9 mouse cellular contexts compared by ENCODE assay signal in genomic region chr1:180911138-180911537, GRCm38 (mm10). TPM values are rescaled to one million over a fixed set of nuclear protein-coding genes. Genes with fewer than 3 reads are reported as not detected.
DNase-seq lines count a peak whose midpoint lies in the region; ATAC-seq and TF ChIP-seq lines count a peak whose summit lies in the region.
"Had no signal": no experiment of that assay in that cellular context is flagged by ENCODE, and none has a peak within 500 bp of the region (broad histone marks: within the 10 kb centered on the region; RNA-seq: fewer than 3 reads in every experiment).

No protein-coding gene starts in this region.

- TF ChIP-seq CTCF in ES-Bruce4 (IDR thresholded peaks at IDR 0.05; ENCODE audit: low read depth, low read length) = peak; percentile 38
- peak; percentile 15; the same call in 1 of the 2 replicates for TF ChIP-seq CTCF in embryonic fibroblast, embryonic 13.5 days (IDR thresholded peaks at IDR 0.05; ENCODE audit: borderline replicate concordance, insufficient read depth, low read length)

- TF ChIP-seq EP300 in ES-Bruce4 (IDR thresholded peaks at IDR 0.05; ENCODE audit: insufficient read depth, low read depth, low read length) = no peak

- H3K9me3 ChIP-seq in heart, embryonic 11.5 days (replicated peaks; ENCODE audit: control insufficient read depth, low read length) = no peaks in the 10 kb centered on the region
- no peaks in the 10 kb centered on the region for H3K9me3 ChIP-seq in ES-Bruce4 (replicated peaks; ENCODE audit: control insufficient read depth, insufficient read depth, low read length, poor library complexity, severe bottlenecking)
- no peaks in the 10 kb centered on the region for H3K9me3 ChIP-seq in liver, embryonic 12.5 days (replicated peaks)
- H3K9me3 ChIP-seq: G1E had no signal

- 38% methylated on average over 8 of the region's 8 CpGs for WGBS in heart, embryonic 11.5 days (ENCODE audit: insufficient replicate concordance)
- 44% methylated on average over 8 of the region's 8 CpGs for WGBS in liver, embryonic 12.5 days (ENCODE audit: insufficient replicate concordance)

- peaks cover 11% of the 10 kb centered on the region for H3K36me3 ChIP-seq in heart, embryonic 11.5 days (ENCODE audit: control insufficient read depth, insufficient read depth, low read length)
- H3K36me3 ChIP-seq in ES-Bruce4 (ENCODE audit: control insufficient read depth, insufficient read depth, low read length, poor library complexity, severe bottlenecking) = peaks cover 20% of the 10 kb centered on the region
- H3K36me3 ChIP-seq in liver, embryonic 12.5 days = peaks cover 37% of the 10 kb centered on the region

- DNase-seq in heart, adult 8-10 months (ENCODE audit: low spot score) = no peak
- no peak for DNase-seq in urinary bladder, postnatal 4 days (ENCODE audit: low spot score in 2 of 2)
- no peak for DNase-seq in spleen, postnatal 10 days (ENCODE audit: low spot score in 2 of 2)
- DNase-seq in cerebellum, adult 11 months = no peak

- no peak overlapping the region for H3K4me3 ChIP-seq in heart, embryonic 11.5 days (ENCODE audit: low read depth, low read length)
- H3K4me3 ChIP-seq in ES-Bruce4 (ENCODE audit: low read depth, low read length) = no peak overlapping the region
- no peak overlapping the region for H3K4me3 ChIP-seq in embryonic fibroblast, embryonic 13.5 days (ENCODE audit: insufficient read depth, low read length)
- H3K4me3 ChIP-seq in liver, embryonic 12.5 days = peak overlapping the region; percentile 24; the same call in 1 of the 2 replicates

- no peak for TF ChIP-seq POLR2A in ES-Bruce4 (IDR thresholded peaks at IDR 0.05; ENCODE audit: insufficient read depth, low read length)
- TF ChIP-seq POLR2A in embryonic fibroblast, embryonic 13.5 days (IDR thresholded peaks at IDR 0.05; ENCODE audit: low read depth, low read length) = no peak

- H3K4me2 ChIP-seq in heart, embryonic 11.5 days = peak overlapping the region; percentile 56
- H3K4me2 ChIP-seq in liver, embryonic 12.5 days = peak overlapping the region; percentile 64

- H3K4me1 ChIP-seq in heart, embryonic 11.5 days (ENCODE audit: control insufficient read depth, insufficient read depth, low read length) = no peaks in the 10 kb centered on the region; the same call in none of the 2 replicates
- H3K4me1 ChIP-seq in ES-Bruce4 (ENCODE audit: control insufficient read depth, insufficient read depth, low read length) = peaks cover 3% of the 10 kb centered on the region
- H3K4me1 ChIP-seq in embryonic fibroblast, embryonic 13.5 days (ENCODE audit: control insufficient read depth, insufficient read depth, low read length) = peaks cover 7% of the 10 kb centered on the region
- H3K4me1 ChIP-seq in liver, embryonic 12.5 days = peaks cover 74% of the 10 kb centered on the region

- no peak overlapping the region; the same call in 1 of the 2 replicates for H3K27ac ChIP-seq in heart, embryonic 11.5 days (ENCODE audit: low read depth, low read length)
- no peak overlapping the region for H3K27ac ChIP-seq in ES-Bruce4 (ENCODE audit: insufficient read depth, low read length)
- no peak overlapping the region for H3K27ac ChIP-seq in embryonic fibroblast, embryonic 13.5 days (ENCODE audit: insufficient read depth, low read length)
- H3K27ac ChIP-seq in liver, embryonic 12.5 days = peak overlapping the region; percentile 66

- no peak overlapping the region for H3K9ac ChIP-seq in heart, embryonic 11.5 days (ENCODE audit: low read depth, low read length)
- H3K9ac ChIP-seq in ES-Bruce4 (ENCODE audit: low read depth, poor library complexity, severe bottlenecking) = 0 out of 2 replicates have a peak overlapping the region, but pooled peaks have one; percentile 18
- peak overlapping the region; percentile 60; the same call in 1 of the 2 replicates for H3K9ac ChIP-seq in liver, embryonic 12.5 days

- no peak for ATAC-seq in heart, embryonic 11.5 days (replicated peaks; ENCODE audit: insufficient number of reproducible peaks, low FRiP score, low TSS enrichment)
- ATAC-seq in liver, embryonic 12.5 days = no peak

- no peaks in the 10 kb centered on the region; the same call in 1 of the 2 replicates for H3K27me3 ChIP-seq in heart, embryonic 11.5 days (ENCODE audit: control insufficient read depth, insufficient read depth, low read length)
- no peaks in the 10 kb centered on the region for H3K27me3 ChIP-seq in ES-Bruce4 (ENCODE audit: control insufficient read depth, insufficient read depth, low read length, poor library complexity, severe bottlenecking)
- no peaks in the 10 kb centered on the region for H3K27me3 ChIP-seq in liver, embryonic 12.5 days (replicated peaks)

RNA-seq across cellular contexts. Expression of gene Pycr2, which starts 7.0 kb away (rescaled TPM):
- 64.3 and 72.5 TPM in 2 replicates for polyA plus RNA-seq in heart, embryonic 11.5 days (2014; fragmentation: Nextera tagmentation; extraction: Ambion mirVana)
- 10 to 100 TPM; 11.6 to 13.5 (median 13.3) TPM for total RNA-seq in heart, adult 8-10 months (2022)
- 97.4 and 109 TPM in 2 replicates for polyA plus RNA-seq in ES-Bruce4 (2011; ENCODE audit: insufficient read depth, insufficient read length, low read depth, missing spikeins)
- polyA plus RNA-seq in embryonic fibroblast, embryonic 13.5 days (2011; ENCODE audit: insufficient read length, low read depth, missing spikeins) = 21.2 and 26.0 TPM in 2 replicates
- polyA plus RNA-seq in liver, embryonic 12.5 days (2016; fragmentation: Nextera tagmentation; extraction: Ambion mirVana) = 146 and 150 TPM in 2 replicates

RNA-seq across cellular contexts. Expression of gene Lefty2, which starts 18.2 kb away (rescaled TPM):
- not detected in 2 replicates for polyA plus RNA-seq in heart, embryonic 11.5 days (2014; fragmentation: Nextera tagmentation; extraction: Ambion mirVana)
- total RNA-seq in heart, adult 8-10 months (2022) = not detected
- polyA plus RNA-seq in ES-Bruce4 (2011; ENCODE audit: insufficient read depth, insufficient read length, low read depth, missing spikeins) = 117 and 124 TPM in 2 replicates
- polyA plus RNA-seq in embryonic fibroblast, embryonic 13.5 days (2011; ENCODE audit: insufficient read length, low read depth, missing spikeins) = not detected in 2 replicates
- polyA plus RNA-seq in liver, embryonic 12.5 days (2016; fragmentation: Nextera tagmentation; extraction: Ambion mirVana) = not detected in 2 replicates
- polyA plus RNA-seq: G1E had no signal

RNA-seq across cellular contexts. Expression of gene Lefty1, which starts 23.7 kb away (rescaled TPM):
- polyA plus RNA-seq in heart, embryonic 11.5 days (2014; fragmentation: Nextera tagmentation; extraction: Ambion mirVana) = 1.2 and 1.3 TPM in 2 replicates
- total RNA-seq in heart, adult 8-10 months (2022) = 1 to 10 TPM in 1 of 4 experiments, under 1 TPM in 3; 0.43 to 1.2 (median 0.65) TPM
- 53.2 and 60.3 TPM in 2 replicates for polyA plus RNA-seq in ES-Bruce4 (2011; ENCODE audit: insufficient read depth, insufficient read length, low read depth, missing spikeins)
- polyA plus RNA-seq in embryonic fibroblast, embryonic 13.5 days (2011; ENCODE audit: insufficient read length, low read depth, missing spikeins) = 2.5 and 2.7 TPM in 2 replicates
- polyA plus RNA-seq in liver, embryonic 12.5 days (2016; fragmentation: Nextera tagmentation; extraction: Ambion mirVana) = 4.7 and 7.1 TPM in 2 replicates
- total RNA-seq: G1E had no signal
- polyA plus RNA-seq: G1E had no signal

RNA-seq across cellular contexts. Expression of gene Tmem63a, which starts 31.0 kb away (rescaled TPM):
- polyA plus RNA-seq in heart, embryonic 11.5 days (2014; fragmentation: Nextera tagmentation; extraction: Ambion mirVana) = 5.8 and 6.7 TPM in 2 replicates
- total RNA-seq in heart, adult 8-10 months (2022) = 10 to 100 TPM; 12.3 to 15.1 (median 13.9) TPM
- polyA plus RNA-seq in ES-Bruce4 (2011; ENCODE audit: insufficient read depth, insufficient read length, low read depth, missing spikeins) = 26.9 and 27.7 TPM in 2 replicates
- 44.4 and 45.2 TPM in 2 replicates for polyA plus RNA-seq in embryonic fibroblast, embryonic 13.5 days (2011; ENCODE audit: insufficient read length, low read depth, missing spikeins)
- 6.5 and 6.6 TPM in 2 replicates for polyA plus RNA-seq in liver, embryonic 12.5 days (2016; fragmentation: Nextera tagmentation; extraction: Ambion mirVana)

Comparison
In these comparisons a context has a peak if more than half of its experiments do, and no peak if none do; other contexts are left out.
1. RNA of gene Lefty2, which starts 18.2 kb away (polyA plus RNA-seq): 117 to 124 TPM in ES-Bruce4; not detected in heart, embryonic 11.5 days, not detected in embryonic fibroblast, embryonic 13.5 days and not detected in liver, embryonic 12.5 days; every median in the first group is over 10 times any median in the second.